Mouse (Mus musculus) ES-E14 (cell line): ENCODE results near the gene Emp1.

Experiments
- CHD2 ChIP-seq: IDR thresholded peaks from 2 replicates; pipeline ENCODE4 v1.6.1; 2014; ENCODE audit warnings: mild to moderate bottlenecking, low read depth, low read length, inconsistent platforms
- HCFC1 ChIP-seq: IDR thresholded peaks from 2 replicates; pipeline ENCODE4 v1.6.1; 2012; ENCODE audit warnings: low read length, inconsistent platforms, borderline replicate concordance; ENCODE audit not compliant: insufficient read depth
- MAFK ChIP-seq: IDR thresholded peaks from 2 replicates; pipeline ENCODE4 v1.6.1; 2014; ENCODE audit warnings: mild to moderate bottlenecking, low read depth, low read length, inconsistent platforms; ENCODE audit not compliant: insufficient read depth
- ZC3H11A ChIP-seq: IDR thresholded peaks from 2 replicates; pipeline ENCODE4 v1.6.1; 2012; ENCODE audit warnings: low read depth, mild to moderate bottlenecking, inconsistent platforms, low read length, borderline replicate concordance
- ZNF384 ChIP-seq: IDR thresholded peaks from 2 replicates; pipeline ENCODE4 v1.6.1; 2012; ENCODE audit warnings: low read depth, low read length, inconsistent platforms

DNA sequence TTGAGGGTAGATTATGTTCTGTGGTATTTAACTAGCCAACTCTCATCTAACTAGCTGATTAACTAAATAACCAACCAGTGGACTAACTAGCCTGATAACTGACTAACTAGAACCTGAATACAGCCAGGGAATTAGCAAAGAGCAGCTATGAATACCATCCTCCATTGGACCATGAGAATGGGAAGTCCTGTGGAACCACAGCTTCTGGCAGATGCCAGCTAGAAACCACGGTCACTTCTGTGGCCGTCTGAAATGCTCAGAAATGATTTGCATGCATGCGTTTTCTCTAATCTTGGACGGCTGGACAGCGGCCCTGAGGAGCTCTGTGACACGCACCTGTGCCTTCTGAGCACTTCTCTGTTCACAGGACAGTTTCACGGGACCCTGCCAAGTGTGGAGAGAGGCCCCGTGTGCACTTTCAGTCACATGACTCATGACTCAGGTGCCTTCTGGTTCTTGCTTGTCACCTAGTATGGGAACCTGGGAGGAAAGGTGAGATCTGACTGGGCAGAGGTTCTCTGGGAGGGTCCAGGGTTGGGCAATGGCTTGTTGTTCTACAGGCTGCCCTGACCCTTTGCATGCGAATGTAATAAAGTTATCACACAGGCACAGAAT, 37.6 kb upstream of the Emp1 start:
- no peak for TF ChIP-seq MAFK
- no peak for TF ChIP-seq ZC3H11A
- no peak for TF ChIP-seq HCFC1
- no peak for TF ChIP-seq CHD2
- no peak for TF ChIP-seq ZNF384
